Mouse (Mus musculus) limb, embryonic 12.5 days (tissue): ENCODE measurements around the gene Ttc28. TPM values are rescaled to one million over a fixed set of nuclear protein-coding genes. Genes with fewer than 3 reads are reported as not detected.

Source experiments
- ATAC-seq: fragments of 200-750 bp; cut with Nextera tagmentation; 2 replicates; pipeline ENCODE4 v1.8.0; 2017; ENCODE audit warnings: low read depth, moderate TSS enrichment; ENCODE audit not compliant: insufficient number of reproducible peaks, insufficient read depth, low FRiP score, low TSS enrichment
- H3K27ac ChIP-seq: fragments of 300-500 bp; sonication (generic); 2 replicates; pipeline ENCODE4 v1.5.1; 2016; ENCODE audit warnings: mild to moderate bottlenecking, moderate library complexity
- H3K27me3 ChIP-seq: fragments of 300-500 bp; sonication (generic); 2 replicates; pipeline ENCODE4 v1.6.1; 2016; ENCODE audit warnings: mild to moderate bottlenecking, moderate library complexity
- H3K36me3 ChIP-seq: fragments of 300-500 bp; sonication (generic); 2 replicates; pipeline ENCODE4 v1.6.1; 2016; ENCODE audit warnings: mild to moderate bottlenecking, moderate library complexity
- H3K4me1 ChIP-seq: fragments of 300-500 bp; sonication (generic); replicated peaks from 2 replicates; pipeline ENCODE4 v1.6.1; 2016
- H3K4me2 ChIP-seq: fragments of 300-500 bp; sonication (generic); 2 replicates; pipeline ENCODE4 v1.6.1; 2016; ENCODE audit warnings: mild to moderate bottlenecking, moderate library complexity
- H3K4me3 ChIP-seq: fragments of 300-500 bp; sonication (generic); replicated peaks from 2 replicates; pipeline ENCODE4 v1.5.1; 2016; ENCODE audit warnings: mild to moderate bottlenecking
- H3K9ac ChIP-seq: fragments of 300-500 bp; sonication (generic); replicated peaks from 2 replicates; pipeline ENCODE4 v1.6.1; 2016; ENCODE audit warnings: mild to moderate bottlenecking, moderate library complexity
- H3K9me3 ChIP-seq: fragments of 300-500 bp; sonication (generic); 2 replicates; pipeline ENCODE4 v1.6.1; 2016; ENCODE audit warnings: mild to moderate bottlenecking, moderate library complexity
- WGBS: fragments of 180-500 bp; shearing (Covaris S2); methylation state at CpG from one replicate; pipeline ENCODE4 v1.1.7; 2016; 5-methylcytosine and 5-hydroxymethylcytosine counted together
- polyA plus RNA-seq: library from polyadenylated mRNA; unstranded; fragments of >200 nt; fragmentation: Nextera tagmentation; extraction: Ambion mirVana; gene quantifications from 2 replicates; pipeline ENCODE4 v1.2.1, GENCODE M21; 2016

The Ttc28 gene
- polyA plus RNA-seq, 1 experiment from 2014 or later: 20.0 TPM

GRCm38 (mm10) chr5:111008431-111008830 lies 128.8 kb downstream of the Ttc28 start:
- Histone ChIP-seq H3K36me3 (peaks cover 6% of the 10 kb centered on the region; the same call in 1 of the 2 replicates), H3K27ac (no peak overlapping the region), H3K9me3 (no peaks in the 10 kb centered on the region; the same call in 1 of the 2 replicates), H3K27me3 (no peaks in the 10 kb centered on the region), H3K9ac (no peak overlapping the region), H3K4me1 (peaks cover 59% of the 10 kb centered on the region), H3K4me3 (no peak overlapping the region), H3K4me2 (no peak overlapping the region)
- ATAC-seq: no peak
- 80% methylated on average over 6 of the region's 6 CpGs for WGBS

GRCm38 (mm10) chr5:111011271-111011670 lies 131.7 kb downstream of the Ttc28 start:
- Histone ChIP-seq H3K36me3 (peaks cover 11% of the 10 kb centered on the region; the same call in 1 of the 2 replicates), H3K9ac (no peak overlapping the region), H3K9me3 (peaks cover 7% of the 10 kb centered on the region), H3K27ac (0 out of 2 replicates have a peak overlapping the region, but pooled peaks have one; percentile 19), H3K4me3 (no peak overlapping the region), H3K4me2 (peak overlapping the region; percentile 9; the same call in 1 of the 2 replicates), H3K27me3 (no peaks in the 10 kb centered on the region), H3K4me1 (peaks cover 50% of the 10 kb centered on the region)
- 3% methylated on average over 8 of the region's 8 CpGs for WGBS
- ATAC-seq: 0 out of 2 replicates have a peak, but pooled peaks have one; percentile 15

DNA sequence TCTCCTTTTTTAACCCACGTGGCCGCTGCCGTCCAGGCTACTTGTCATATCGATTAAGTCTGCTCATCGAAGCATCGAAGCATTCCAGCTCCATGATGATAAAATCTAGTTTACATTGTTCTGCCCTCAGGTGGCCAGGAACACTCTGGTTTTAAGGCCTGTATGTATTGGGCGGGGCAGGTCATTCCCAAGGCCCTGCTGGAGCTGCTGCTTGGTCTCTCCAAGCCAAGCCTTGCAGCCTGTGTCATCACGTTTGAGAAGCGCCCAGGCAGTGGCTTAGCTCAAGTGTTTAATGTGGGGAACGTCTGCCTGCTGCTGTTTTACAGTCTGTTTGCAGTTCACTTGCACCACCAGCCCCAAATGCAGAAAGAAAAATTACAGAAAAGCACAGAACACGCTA lies 132.5 kb downstream of the Ttc28 start:
- no peak overlapping the region for H3K4me2 ChIP-seq
- no peak overlapping the region for H3K9ac ChIP-seq
- H3K27me3 ChIP-seq: no peaks in the 10 kb centered on the region
- H3K4me1 ChIP-seq: peaks cover 42% of the 10 kb centered on the region
- no peak overlapping the region for H3K27ac ChIP-seq
- H3K9me3 ChIP-seq: peaks cover 7% of the 10 kb centered on the region
- H3K36me3 ChIP-seq: peaks cover 11% of the 10 kb centered on the region; the same call in 1 of the 2 replicates
- H3K4me3 ChIP-seq: no peak overlapping the region
- 61% methylated on average over 11 of the region's 11 CpGs for WGBS
- ATAC-seq: no peak

GRCm38 (mm10) chr5:111012587-111012986 lies 133.0 kb downstream of the Ttc28 start:
- ATAC-seq: no peak
- no peak overlapping the region for H3K4me3 ChIP-seq
- peaks cover 7% of the 10 kb centered on the region for H3K9me3 ChIP-seq
- 41% methylated on average over 7 of the region's 7 CpGs for WGBS
- H3K4me1 ChIP-seq: peaks cover 36% of the 10 kb centered on the region
- H3K9ac ChIP-seq: no peak overlapping the region
- no peak overlapping the region for H3K4me2 ChIP-seq
- H3K27ac ChIP-seq: no peak overlapping the region
- H3K27me3 ChIP-seq: no peaks in the 10 kb centered on the region
- H3K36me3 ChIP-seq: peaks cover 11% of the 10 kb centered on the region; the same call in 1 of the 2 replicates

- H3K4me1 ChIP-seq: peaks cover 43% of the 10 kb centered on the region
- no peaks in the 10 kb centered on the region for H3K27me3 ChIP-seq
- 45% methylated on average over 4 of the region's 4 CpGs for WGBS
- no peak overlapping the region for H3K9ac ChIP-seq
- no peak overlapping the region for H3K27ac ChIP-seq
- H3K4me3 ChIP-seq: no peak overlapping the region
- H3K4me2 ChIP-seq: no peak overlapping the region
- ATAC-seq: no peak
- peaks cover 12% of the 10 kb centered on the region; the same call in 1 of the 2 replicates for H3K36me3 ChIP-seq
- H3K9me3 ChIP-seq: peaks cover 7% of the 10 kb centered on the region
These were observed 135.4 kb downstream of the Ttc28 start for GRCm38 (mm10) chr5:111014960-111015359.

DNA sequence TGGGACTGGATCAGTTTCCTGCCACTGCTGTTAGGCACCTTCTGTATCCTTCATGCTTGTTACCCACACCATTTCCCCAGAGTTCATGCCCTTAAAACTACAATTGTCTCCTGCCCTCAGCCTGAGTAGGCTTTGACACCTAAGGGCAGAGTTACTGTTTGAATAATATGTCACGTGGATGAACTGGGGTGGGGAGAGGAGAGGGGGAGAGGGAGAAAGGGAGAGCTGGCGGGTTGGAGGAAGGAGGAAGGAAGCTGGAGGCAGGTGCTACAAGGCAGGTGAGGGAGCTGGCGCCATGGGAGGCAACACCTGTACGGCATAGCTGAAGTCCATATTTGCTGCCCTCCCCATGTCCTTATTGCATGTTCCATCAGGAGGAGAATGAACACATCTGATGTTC lies 137.7 kb downstream of the Ttc28 start:
- H3K27ac ChIP-seq: no peak overlapping the region
- H3K9ac ChIP-seq: no peak overlapping the region
- ATAC-seq: no peak
- peaks cover 7% of the 10 kb centered on the region for H3K9me3 ChIP-seq
- no peaks in the 10 kb centered on the region for H3K27me3 ChIP-seq
- H3K4me2 ChIP-seq: no peak overlapping the region
- H3K4me1 ChIP-seq: peaks cover 22% of the 10 kb centered on the region
- 73% methylated on average over 4 of the region's 4 CpGs for whole genome bisulfite sequencing
- 0 out of 2 replicates have a peak, but pooled peaks cover 8% of the 10 kb centered on the region for H3K36me3 ChIP-seq
- no peak overlapping the region for H3K4me3 ChIP-seq

GRCm38 (mm10) chr5:111022339-111022738 lies 142.7 kb downstream of the Ttc28 start:
- Histone ChIP-seq H3K9me3 (no peaks in the 10 kb centered on the region), H3K27ac (no peak overlapping the region), H3K9ac (no peak overlapping the region), H3K27me3 (no peaks in the 10 kb centered on the region), H3K4me1 (peaks cover 57% of the 10 kb centered on the region), H3K4me2 (no peak overlapping the region), H3K4me3 (no peak overlapping the region), H3K36me3 (0 out of 2 replicates have a peak, but pooled peaks cover 3% of the 10 kb centered on the region)
- 88% methylated on average over 9 of the region's 9 CpGs for WGBS
- ATAC-seq: no peak

DNA sequence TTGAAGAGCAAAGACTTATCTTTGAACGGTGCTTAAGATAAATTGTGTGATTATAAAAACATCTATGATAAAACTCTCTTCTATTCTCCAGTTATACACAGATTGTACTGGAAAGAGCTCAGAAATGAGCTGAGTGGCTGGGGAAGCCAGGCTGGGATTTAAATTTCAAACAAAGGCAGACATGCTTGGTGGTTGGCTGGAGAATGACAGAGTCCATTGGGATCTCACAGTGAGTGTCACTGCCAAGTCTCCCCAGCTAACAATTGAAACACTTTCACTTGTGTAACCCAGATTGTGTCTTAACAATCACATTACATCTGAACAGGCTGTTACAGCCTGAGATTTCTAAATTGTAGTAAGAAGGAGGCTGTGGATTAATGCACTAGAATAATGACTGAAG lies 143.3 kb downstream of the Ttc28 start:
- Histone ChIP-seq H3K36me3 (0 out of 2 replicates have a peak, but pooled peaks cover under 1% of the 10 kb centered on the region), H3K4me1 (peaks cover 63% of the 10 kb centered on the region), H3K9ac (no peak overlapping the region), H3K27ac (no peak overlapping the region), H3K27me3 (no peaks in the 10 kb centered on the region), H3K4me2 (no peak overlapping the region), H3K9me3 (no peaks in the 10 kb centered on the region), H3K4me3 (no peak overlapping the region)
- WGBS: 92% methylated on average over 1 of the region's 1 CpGs
- no peak for ATAC-seq

GRCm38 (mm10) chr5:111024621-111025020 lies 145.0 kb downstream of the Ttc28 start:
- no peak for ATAC-seq
- WGBS: 83% methylated on average over 12 of the region's 13 CpGs
- Histone ChIP-seq H3K27ac (peak overlapping the region; percentile 59; the same call in 1 of the 2 replicates), H3K4me1 (peaks cover 57% of the 10 kb centered on the region), H3K9ac (no peak overlapping the region), H3K4me2 (no peak overlapping the region), H3K27me3 (no peaks in the 10 kb centered on the region), H3K9me3 (no peaks in the 10 kb centered on the region), H3K4me3 (no peak overlapping the region), H3K36me3 (no peaks in the 10 kb centered on the region)

DNA sequence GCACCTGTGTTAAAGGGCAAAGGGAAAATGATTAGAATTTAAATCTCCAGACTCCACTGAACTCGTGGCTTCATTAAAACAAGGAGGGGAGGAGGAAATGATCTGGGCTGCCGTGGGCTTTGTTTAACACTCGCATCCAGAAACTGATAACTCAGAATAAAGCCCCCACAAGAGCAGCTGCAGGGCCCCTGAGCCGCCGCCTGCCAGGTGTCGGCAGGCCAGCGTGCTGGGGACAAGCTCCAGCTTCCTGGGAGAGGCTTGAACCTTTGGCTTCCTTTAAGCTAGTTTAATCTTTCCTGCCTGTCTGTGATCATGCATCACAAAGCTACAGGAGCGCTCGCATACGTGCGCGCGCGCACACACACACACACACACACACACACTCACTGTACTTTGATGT lies 145.9 kb downstream of the Ttc28 start:
- Histone ChIP-seq H3K9me3 (no peaks in the 10 kb centered on the region), H3K27ac (peak overlapping the region; percentile 59; the same call in 1 of the 2 replicates), H3K9ac (no peak overlapping the region), H3K36me3 (no peaks in the 10 kb centered on the region), H3K4me1 (peaks cover 56% of the 10 kb centered on the region), H3K27me3 (no peaks in the 10 kb centered on the region), H3K4me2 (peak overlapping the region; percentile 8; the same call in 1 of the 2 replicates), H3K4me3 (no peak overlapping the region)
- 41% methylated on average over 14 of the region's 14 CpGs for WGBS
- no peak for ATAC-seq

DNA sequence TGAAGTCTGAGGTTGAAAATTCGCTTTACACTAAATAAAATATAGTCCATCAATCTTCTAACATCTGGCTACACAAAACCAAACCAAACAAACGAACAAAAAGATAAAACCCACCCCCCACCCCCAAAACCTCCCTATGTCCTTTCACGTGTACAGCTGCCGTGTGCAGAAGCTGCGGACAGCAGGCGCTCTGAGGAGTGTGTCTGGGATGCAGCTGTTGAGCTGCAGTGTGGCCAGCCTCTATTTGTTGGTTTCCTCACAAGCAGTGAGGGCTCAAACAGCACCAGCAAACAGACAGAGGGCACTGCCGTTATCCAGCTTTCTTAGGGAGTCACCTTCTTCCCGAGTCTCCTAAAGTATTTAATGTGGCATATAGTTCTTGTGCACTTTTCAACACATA lies 146.6 kb downstream of the Ttc28 start:
- no peaks in the 10 kb centered on the region for H3K9me3 ChIP-seq
- no peak overlapping the region for H3K4me3 ChIP-seq
- no peak overlapping the region for H3K9ac ChIP-seq
- WGBS: 39% methylated on average over 8 of the region's 8 CpGs
- H3K27ac ChIP-seq: peak overlapping the region; percentile 9; the same call in 1 of the 2 replicates
- H3K4me1 ChIP-seq: peaks cover 56% of the 10 kb centered on the region
- no peaks in the 10 kb centered on the region for H3K27me3 ChIP-seq
- no peak overlapping the region for H3K4me2 ChIP-seq
- H3K36me3 ChIP-seq: no peaks in the 10 kb centered on the region
- ATAC-seq: no peak

DNA sequence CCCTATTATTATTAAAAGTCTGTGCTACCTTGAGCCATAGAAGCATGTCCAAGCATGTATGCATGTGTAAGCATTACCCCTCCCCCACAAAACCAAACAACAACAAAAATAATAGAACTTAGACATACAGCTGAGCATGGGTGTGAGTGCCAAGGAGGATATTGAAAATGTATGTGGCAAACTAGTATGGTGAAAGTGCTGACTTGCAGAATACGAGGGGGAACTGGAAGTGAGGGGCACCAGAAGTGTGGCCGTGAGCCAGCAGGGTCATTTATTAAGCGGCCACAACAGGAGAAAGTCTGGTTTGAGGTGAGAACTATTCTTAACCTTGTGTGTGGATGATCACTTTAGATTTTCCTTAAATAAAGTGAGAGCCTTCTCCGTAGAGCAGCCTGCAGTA lies 148.7 kb downstream of the Ttc28 start:
- H3K4me3 ChIP-seq: no peak overlapping the region
- 52% methylated on average over 4 of the region's 4 CpGs for WGBS
- H3K9ac ChIP-seq: no peak overlapping the region
- 0 out of 2 replicates have a peak, but pooled peaks cover 2% of the 10 kb centered on the region for H3K36me3 ChIP-seq
- no peak for ATAC-seq
- no peaks in the 10 kb centered on the region for H3K9me3 ChIP-seq
- H3K27ac ChIP-seq: no peak overlapping the region
- no peaks in the 10 kb centered on the region for H3K27me3 ChIP-seq
- peaks cover 60% of the 10 kb centered on the region for H3K4me1 ChIP-seq
- H3K4me2 ChIP-seq: no peak overlapping the region
